Mouse (Mus musculus) testis, adult 2 months (tissue): ENCODE data around the gene Kctd14.

ENCODE experiments used
- CTCF ChIP-seq: fragments of 200-500 bp; IDR thresholded peaks from 2 replicates; pipeline ENCODE4 v1.5.1; 2012; ENCODE audit warnings: low read depth, mild to moderate bottlenecking, inconsistent platforms, low read length, moderate library complexity; ENCODE audit not compliant: control insufficient read depth, insufficient read depth, insufficient replicate concordance
- POLR2A ChIP-seq: fragments of 200-500 bp; IDR thresholded peaks from 2 replicates; pipeline ENCODE4 v1.6.1; 2012; ENCODE audit warnings: low read depth, mild to moderate bottlenecking, inconsistent platforms, low read length, moderate library complexity; ENCODE audit not compliant: control insufficient read depth

- TF ChIP-seq CTCF = no peak
- TF ChIP-seq POLR2A = no peak
Measured at GRCm38 (mm10) chr7:97434517-97434916, 16.6 kb upstream of the Kctd14 start.
